Mouse (Mus musculus): ENCODE measurements around the gene Samd8. TPM values are rescaled to one million over a fixed set of nuclear protein-coding genes. Genes with fewer than 3 reads are reported as not detected.

The Samd8 gene
- 10 to 100 TPM; 26.3 to 29.8 TPM for total RNA-seq (2021)
- long read RNA-seq, experiment 1, partial matches to known transcripts = 0 of 9 reads
- long read RNA-seq, experiment 1, other reads (novel, unspliced or antisense) = 6 of 9 reads
- long read RNA-seq, experiment 2, partial matches to known transcripts = 0 of 3 reads
- long read RNA-seq, experiment 2, other reads (novel, unspliced or antisense) = 1 of 3 reads

DNA sequence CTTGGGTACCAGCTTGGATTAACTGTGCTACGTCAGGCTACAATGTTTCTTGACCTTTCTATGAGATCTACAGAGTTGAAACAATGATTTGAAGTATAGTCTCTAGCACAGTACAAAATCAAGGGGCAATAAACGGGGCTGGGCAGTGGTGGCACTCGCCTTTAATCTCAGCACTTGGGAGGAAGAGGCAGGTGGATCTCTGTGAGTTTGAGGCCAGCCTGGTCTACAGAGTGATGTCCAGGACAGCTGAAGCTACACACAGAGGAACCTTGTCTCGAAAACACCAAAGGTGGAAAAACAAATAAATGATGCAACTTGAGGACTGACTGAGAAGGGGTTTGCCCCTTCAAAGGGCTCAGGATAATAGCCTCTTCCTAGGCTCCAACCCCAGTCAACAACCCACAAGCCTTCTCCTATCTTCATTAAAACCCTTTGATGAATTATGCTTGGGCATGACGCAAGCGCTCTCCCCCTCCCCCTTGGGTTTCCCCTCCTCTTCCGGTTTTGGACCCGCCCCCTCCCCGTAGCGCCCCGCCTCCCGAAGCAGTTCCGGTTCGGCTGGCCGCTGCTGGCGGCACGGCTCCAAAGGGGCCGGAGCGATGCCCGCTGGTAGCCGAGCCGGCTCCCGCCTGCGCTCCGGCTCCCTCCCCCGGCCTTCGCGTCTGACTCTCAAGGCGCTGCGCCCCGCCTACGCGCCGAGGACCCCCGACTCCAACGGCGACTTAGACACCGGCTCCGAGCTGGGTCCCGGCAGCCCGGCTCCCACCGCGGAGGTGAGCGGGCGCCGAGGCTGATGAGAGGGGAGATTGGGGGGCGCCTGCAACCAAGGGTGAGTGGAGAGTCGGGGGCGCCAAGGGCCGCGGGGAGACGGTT is at the start of gene Samd8:
Samd8 (plus strand) TSS at position 524 of the 873 bp plus-strand sequence.
- peak; percentile 94 for DNase-seq

GRCm38 (mm10) chr14:21702691-21703090 is 47.6 kb upstream of the Samd8 start:
- no peak for DNase-seq

DNA sequence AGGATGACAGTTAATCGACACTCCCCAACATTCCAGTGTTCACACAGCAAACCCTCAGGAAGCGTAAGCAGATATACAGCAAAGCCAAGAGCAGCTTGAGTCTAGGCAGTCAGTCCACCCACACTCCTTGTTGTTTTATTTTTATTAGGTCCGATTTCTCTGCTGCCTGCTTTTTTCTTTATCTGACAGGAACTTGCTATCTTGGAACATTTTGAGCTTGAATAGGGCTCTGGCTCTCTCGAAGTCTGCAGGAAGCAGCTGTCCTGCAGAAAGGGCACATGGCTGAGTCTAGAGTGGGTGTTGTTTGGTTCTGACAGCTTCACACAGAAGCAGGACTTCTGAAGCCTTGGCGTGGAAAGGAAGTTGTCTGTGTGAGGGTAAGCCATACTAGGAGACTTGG is 47.1 kb upstream of the Samd8 start:
- DNase-seq = no peak

DNA sequence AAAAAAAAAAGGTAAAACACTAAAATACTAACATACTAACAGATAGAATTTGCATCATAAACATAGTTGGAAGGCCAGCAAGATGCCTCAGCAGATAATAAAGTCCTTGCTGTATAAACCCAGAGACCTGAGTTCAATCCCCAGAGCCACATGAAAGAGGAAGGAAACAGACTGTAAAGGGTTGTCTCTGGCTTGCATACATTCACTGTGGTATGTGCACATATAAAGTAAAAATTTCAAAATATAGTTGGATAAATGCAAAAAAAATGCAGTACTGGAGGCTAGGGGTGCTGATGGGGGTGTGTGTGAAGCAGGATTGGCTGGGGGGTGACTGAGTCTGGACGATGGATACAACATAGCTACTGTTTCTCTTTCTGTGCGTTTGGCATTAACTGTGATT is 44.9 kb upstream of the Samd8 start:
- no peak for DNase-seq

DNA sequence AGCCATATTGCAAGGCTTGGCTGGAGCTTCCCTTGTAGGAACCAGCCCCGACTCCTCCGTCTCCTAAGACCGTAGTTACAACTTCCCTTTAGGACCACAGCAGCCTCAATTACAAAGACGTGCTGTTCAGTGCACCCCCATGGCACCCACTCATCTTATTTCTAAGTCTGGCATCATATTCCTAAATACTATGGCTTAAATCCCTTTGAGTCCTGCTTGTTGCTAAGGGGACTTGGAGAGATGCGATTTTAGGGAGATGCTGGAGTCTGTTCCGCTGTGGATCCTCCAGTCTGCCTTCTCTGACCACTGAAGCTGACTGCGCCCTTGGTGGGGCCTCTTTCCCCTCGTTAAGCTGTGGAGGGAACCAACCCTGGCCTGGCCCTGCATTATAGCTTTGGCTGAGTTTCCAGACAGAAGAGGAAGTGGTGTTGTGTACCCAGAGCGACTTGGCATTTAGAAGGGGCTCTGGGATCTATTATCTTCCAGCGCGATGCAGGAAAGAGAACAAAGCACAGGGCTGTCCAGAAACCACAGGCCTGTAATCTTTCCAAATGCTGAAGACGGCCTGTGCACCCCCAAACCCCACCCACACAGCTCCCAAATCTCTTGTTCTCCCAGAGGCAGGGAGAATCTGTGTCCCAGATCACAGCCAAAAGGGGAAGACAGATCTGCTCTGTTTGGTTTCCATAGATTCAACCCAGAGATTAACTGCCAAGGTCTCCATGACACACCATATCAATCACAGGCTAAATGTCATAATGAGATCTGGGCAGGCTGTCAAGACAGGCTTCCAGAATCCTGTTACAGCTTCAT is 43.4 kb upstream of the Samd8 start:
- DNase-seq = peak; percentile 48

DNA sequence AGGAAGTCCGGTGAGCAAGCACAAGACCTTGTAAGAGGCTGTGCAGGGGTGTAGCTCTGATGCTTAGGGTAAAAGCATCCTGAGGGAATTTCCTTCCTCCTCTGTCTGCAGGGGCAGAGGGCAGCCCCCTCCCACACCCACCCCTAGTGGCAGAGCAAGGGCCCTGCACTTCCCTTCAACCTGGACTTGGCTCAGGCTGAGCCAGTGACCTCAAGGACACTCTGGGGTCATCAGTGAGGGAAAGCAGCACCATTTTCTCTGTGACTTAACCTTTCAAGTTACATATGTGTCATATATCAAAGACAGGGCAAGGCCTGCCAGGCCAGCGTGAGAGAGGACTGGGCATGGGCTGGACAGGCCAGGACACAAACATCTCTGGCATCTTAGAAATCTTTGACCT is 40.8 kb upstream of the Samd8 start:
- DNase-seq = peak; percentile 58

GRCm38 (mm10) chr14:21711231-21711630 is 39.1 kb upstream of the Samd8 start:
- no peak for DNase-seq

DNA sequence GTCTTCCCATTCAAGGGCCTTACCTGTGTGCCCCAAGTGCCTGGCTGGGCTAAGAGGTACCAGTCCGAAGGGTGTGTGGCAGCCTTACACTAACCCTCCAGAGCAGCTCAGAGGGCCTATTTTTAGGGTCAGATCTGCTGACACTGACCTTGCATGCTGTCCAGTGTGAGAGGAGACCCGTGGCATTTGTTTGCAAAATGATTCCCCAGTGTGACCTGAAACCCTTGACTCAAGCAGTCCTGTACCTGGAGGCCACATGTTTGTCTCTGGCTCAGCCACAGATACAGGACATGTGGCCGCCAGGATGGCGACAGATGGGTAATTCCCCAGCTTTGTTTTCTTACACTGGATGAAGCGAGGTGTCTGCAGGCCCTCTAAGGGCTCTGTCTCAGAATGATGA is 35.8 kb upstream of the Samd8 start, which contains the start of gene Dupd1:
Dupd1 (minus strand) TSS at position 91 of the 400 bp plus-strand sequence.
- DNase-seq = no peak

- DNase-seq = no peak
These were observed 30.5 kb upstream of the Samd8 start for GRCm38 (mm10) chr14:21719646-21720383.

GRCm38 (mm10) chr14:21720430-21721205 is 29.7 kb upstream of the Samd8 start:
- DNase-seq = no peak

- no peak for DNase-seq
These were observed 28.2 kb upstream of the Samd8 start for GRCm38 (mm10) chr14:21722021-21722698.

DNA sequence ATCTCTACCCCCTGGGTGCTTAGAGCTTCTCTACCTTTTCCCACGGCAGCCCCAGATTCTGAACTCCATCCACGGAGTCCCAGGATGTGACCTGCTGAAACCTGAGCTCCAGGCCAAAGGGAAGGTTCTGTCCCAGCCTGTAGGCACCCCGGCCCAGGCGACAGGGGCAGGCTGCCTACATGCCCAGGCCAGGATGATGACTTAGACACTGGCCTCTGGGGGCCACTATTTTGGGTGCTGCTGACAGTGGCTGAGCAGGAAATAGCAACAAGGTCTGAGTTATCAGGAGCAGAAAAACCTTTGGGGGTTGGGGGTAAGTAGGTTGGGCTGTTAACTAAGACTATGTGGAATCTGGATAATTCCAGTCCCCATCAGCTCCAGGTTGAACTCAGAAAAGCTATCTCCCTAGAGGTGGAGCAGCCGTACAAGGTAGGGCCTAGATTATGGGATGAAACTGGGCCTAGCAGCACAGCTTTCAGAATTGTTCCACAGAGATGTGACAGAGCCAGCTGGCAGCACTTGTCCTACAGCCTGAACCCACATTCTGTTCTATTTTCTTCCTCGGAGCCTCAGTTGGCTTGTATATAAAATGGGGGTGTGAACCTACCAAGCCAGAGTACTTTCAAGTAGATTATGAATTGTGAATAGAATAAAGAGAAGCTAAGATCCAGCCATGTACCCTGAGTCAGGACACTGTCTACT is 21.1 kb upstream of the Samd8 start:
- DNase-seq = no peak

DNA sequence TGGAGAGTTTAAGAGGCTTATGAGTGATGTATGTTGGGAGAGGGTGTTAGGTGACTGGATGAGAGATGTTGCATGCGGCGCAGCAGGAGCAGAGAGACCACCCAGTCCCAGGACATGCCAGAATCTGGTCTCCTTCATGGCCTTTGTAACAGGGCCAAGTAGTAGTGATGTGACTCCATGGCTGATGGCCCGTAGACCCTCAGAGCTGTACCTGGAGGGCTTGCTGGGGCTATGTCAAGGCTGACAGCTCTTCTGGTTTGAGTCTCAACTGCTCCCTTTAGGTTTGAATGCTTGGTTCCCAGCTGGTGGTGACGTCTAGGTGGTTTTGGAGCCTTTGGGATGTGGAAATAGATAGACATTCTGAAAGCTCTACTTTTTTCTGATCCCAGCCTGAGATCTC is 20.4 kb upstream of the Samd8 start:
- DNase-seq = no peak

GRCm38 (mm10) chr14:21733131-21733905 is 17.0 kb upstream of the Samd8 start:
- no peak for DNase-seq

GRCm38 (mm10) chr14:21740345-21740744 is 10.0 kb upstream of the Samd8 start:
- no peak for DNase-seq

- no peak for DNase-seq
These were observed 9.0 kb upstream of the Samd8 start for GRCm38 (mm10) chr14:21741314-21741713.

GRCm38 (mm10) chr14:21741786-21742185 is 8.5 kb upstream of the Samd8 start:
- peak; percentile 90 for DNase-seq

- no peak for DNase-seq
These were observed 7.9 kb upstream of the Samd8 start for GRCm38 (mm10) chr14:21742441-21742840.

DNA sequence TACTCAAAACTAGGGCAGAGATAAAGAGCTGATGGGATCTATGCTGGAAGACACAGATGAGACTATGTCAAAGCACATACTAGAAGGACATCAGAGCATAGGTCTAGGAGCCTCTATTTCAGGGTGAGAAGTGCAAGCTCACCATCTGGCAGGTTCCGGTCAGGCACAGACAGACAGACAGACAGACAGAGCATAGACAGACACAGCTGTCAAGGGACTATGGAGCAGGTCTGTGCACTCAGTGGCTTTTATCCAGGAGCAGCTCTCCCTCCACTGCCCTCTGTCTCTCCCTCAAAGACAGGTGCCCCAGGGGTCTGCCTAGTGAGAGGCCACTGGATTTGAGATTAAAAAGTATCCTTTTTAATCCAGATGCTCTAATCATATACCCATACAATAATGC is 6.2 kb upstream of the Samd8 start:
- no peak for DNase-seq
